Mouse (Mus musculus): ENCODE data around the gene Gm21972.

DNA sequence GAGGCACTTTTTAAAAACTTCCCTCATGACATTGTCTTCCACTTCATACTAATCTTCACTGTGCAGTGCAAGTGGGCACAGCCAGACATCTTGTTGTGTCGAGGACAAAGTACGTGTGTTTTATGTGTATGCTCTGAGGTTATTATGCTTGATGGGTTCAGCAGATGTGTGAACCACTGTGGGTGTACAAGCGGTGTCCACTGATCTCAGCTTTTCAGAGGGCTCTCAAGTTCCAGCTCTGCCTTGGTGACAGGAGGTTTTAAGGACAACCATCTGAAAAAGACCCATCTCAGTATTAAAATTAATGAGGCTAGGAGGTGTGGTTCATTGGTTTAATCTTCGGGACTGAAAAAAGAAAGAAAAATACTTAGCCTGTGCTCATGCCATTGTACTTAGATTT, 13.9 kb upstream of the Gm21972 start:
- TF ChIP-seq GATA1 (IDR thresholded peaks at IDR 0.05; ENCODE audit: low read length) (no peak), TAL1 (IDR thresholded peaks at IDR 0.05; ENCODE audit: low read length) (no peak)
